Mouse (Mus musculus) erythroblast, embryonic 14.5 days (primary cell): ENCODE results near the gene Zfp365.

Experiments used
- GATA1 ChIP-seq: IDR thresholded peaks from 2 replicates; pipeline ENCODE4 v1.6.1; 2012; ENCODE audit warnings: low read length, inconsistent platforms, mixed read lengths
- TAL1 ChIP-seq: IDR thresholded peaks from 3 replicates; pipeline ENCODE4 v1.6.1; 2012; ENCODE audit warnings: low read length, inconsistent platforms, mixed read lengths

GRCm38 (mm10) chr10:67898355-67898935, 14.0 kb downstream of the Zfp365 start:
- TF ChIP-seq GATA1 (no peak), TAL1 (no peak)
